Mouse (Mus musculus): Measurements from ENCODE around the gene Pnkd.

DNA sequence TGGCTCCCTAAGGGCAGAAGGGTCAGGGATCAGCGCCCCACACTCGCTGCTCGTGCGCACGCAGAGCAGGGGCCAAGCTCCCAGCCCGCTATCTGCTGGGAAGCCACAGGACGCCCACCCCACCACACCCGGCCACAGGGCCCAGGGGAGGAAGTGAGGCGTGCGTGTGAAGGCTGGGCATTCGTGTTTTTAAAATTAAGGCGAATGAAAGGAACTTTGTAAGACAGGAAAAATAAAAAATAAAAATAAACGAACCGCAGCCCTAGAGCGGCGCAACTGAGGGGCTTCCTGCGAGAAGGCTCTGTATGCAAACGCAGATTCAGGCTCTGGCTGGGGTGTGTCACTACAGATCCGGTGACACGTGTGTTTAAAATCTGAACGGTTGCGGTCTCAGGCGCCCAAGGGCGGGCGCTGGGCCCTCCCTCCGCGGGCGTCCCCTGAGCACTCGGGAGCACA lies 105.1 kb downstream of the Pnkd start:
- TF ChIP-seq CTCF (IDR thresholded peaks at IDR 0.05; ENCODE audit: extremely low read depth, insufficient read length, insufficient replicate concordance, low read depth, low read length) (no peak), POLR2A (IDR thresholded peaks at IDR 0.05; ENCODE audit: low read depth, low read length) (peak; percentile 19; the same call in 1 of the 2 replicates)

Measured in small intestine, adult 2 months (tissue).